Mouse (Mus musculus): ENCODE measurements around the gene Pdk1. TPM values are rescaled to one million over a fixed set of nuclear protein-coding genes. Genes with fewer than 3 reads are reported as not detected.

Gene Pdk1
- 62.7 and 65.5 TPM in 2 replicates for polyA plus RNA-seq (2015; fragmentation: Nextera tagmentation; extraction: Ambion mirVana)

DNA sequence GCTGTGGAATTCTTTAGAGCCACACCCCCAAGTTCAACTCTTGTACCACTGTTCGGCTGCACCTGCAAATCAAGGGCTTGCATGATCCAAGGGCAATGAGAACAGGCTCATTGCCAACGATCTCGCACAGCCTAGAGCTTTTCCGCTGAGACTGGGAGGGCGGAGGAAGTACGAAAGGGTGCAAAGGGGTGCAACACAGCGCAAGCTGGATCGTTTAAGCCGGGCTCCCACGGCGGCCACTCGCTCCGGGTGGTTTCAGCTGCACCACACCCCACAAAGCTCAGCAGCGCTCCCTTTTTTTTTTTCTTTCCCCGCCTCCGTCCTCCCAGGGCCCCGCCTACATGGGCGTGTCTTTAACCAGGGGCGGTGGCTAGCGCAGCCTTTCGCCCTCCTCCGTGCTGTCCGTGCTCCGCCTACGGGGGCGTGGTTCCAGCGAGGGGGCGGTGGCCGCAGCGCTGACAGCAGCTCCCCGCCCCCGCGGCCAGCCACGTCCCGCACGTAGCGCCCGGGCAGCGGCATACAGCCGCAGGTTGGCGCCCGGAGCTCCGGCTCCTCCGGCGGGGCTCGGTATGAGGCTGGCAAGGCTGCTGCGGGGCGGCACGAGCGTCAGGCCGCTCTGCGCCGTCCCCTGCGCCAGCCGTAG lies at the start of gene Pdk1:
TSS of gene Pdk1 (plus strand) at position 424 of the 643 bp plus-strand sequence.
- WGBS: under 1% methylated on average over 54 of the region's 55 CpGs
- peak within 1 kb of the TSS; percentile 93 for H3K9ac ChIP-seq (ENCODE audit: low read depth, low read length)
- peak within 1 kb of the TSS; percentile 89 for H3K4me3 ChIP-seq (ENCODE audit: low read length)
- H3K36me3 ChIP-seq (ENCODE audit: control insufficient read depth, insufficient read depth, low read length): no peaks in the 10 kb centered on the region
- peak; percentile 97 for ATAC-seq
- peak within 1 kb of the TSS; percentile 98 for H3K27ac ChIP-seq (ENCODE audit: low read length)
- H3K4me1 ChIP-seq (ENCODE audit: control insufficient read depth, insufficient read depth, low read length): peaks cover 10% of the 10 kb centered on the region
- no peaks in the 10 kb centered on the region for H3K9me3 ChIP-seq (ENCODE audit: control insufficient read depth, low read length)
- H3K4me2 ChIP-seq (ENCODE audit: low read depth, low read length): peak within 1 kb of the TSS; percentile 93
- no peaks in the 10 kb centered on the region for H3K27me3 ChIP-seq (replicated peaks; ENCODE audit: control insufficient read depth, insufficient read depth, low read length)

DNA sequence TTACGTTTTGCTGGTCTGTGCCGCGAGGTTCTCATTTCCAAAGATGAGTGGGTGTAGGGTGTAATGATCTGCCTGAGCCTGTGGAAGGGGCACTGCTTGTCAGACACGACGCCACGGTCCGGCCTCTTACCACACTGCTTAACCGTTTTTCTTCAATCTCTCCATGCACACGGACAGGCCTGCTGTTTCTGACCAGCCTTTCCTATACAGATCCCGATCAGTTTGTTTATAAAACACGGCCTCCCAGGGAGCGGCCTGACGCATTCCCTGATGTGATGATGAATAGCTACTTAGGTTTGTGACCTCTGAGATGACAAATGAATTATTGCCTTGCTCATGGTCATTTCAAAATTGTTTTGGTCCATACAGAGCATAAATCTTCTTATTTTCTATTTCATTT lies 48.9 kb upstream of the Pdk1 start:
- no peak overlapping the region for H3K9ac ChIP-seq (ENCODE audit: low read depth, low read length)
- no peaks in the 10 kb centered on the region for H3K9me3 ChIP-seq (ENCODE audit: control insufficient read depth, low read length)
- no peaks in the 10 kb centered on the region for H3K27me3 ChIP-seq (replicated peaks; ENCODE audit: control insufficient read depth, insufficient read depth, low read length)
- no peaks in the 10 kb centered on the region for H3K36me3 ChIP-seq (ENCODE audit: control insufficient read depth, insufficient read depth, low read length)
- no peak for ATAC-seq
- no peaks in the 10 kb centered on the region for H3K4me1 ChIP-seq (ENCODE audit: control insufficient read depth, insufficient read depth, low read length)
- H3K4me3 ChIP-seq (ENCODE audit: low read length): no peak overlapping the region
- no peak overlapping the region for H3K27ac ChIP-seq (ENCODE audit: low read length)
- WGBS: 52% methylated on average over 13 of the region's 13 CpGs
- no peak overlapping the region for H3K4me2 ChIP-seq (ENCODE audit: low read depth, low read length)

DNA sequence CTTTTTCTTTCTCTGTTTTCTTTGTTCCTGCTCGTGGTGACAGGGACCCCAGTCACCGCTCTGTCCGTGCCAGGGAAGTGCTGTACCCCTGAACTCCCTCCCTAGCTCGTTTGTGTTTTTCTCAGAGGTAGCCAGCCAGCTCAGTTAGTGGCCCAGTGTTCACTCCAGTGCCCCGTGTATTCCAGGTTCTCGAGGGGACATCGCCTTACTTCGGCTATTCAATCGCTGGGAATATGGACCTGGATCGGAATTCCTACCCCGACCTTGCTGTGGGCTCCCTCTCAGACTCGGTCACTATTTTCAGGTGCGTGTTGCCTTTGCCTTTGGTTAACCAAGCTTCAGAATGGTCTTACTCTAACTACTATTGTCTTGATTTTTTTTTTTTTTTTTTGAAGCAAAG lies 45.3 kb upstream of the Pdk1 start:
- H3K4me3 ChIP-seq (ENCODE audit: low read length): no peak overlapping the region
- H3K36me3 ChIP-seq (ENCODE audit: control insufficient read depth, insufficient read depth, low read length): no peaks in the 10 kb centered on the region
- ATAC-seq: no peak
- H3K4me1 ChIP-seq (ENCODE audit: control insufficient read depth, insufficient read depth, low read length): no peaks in the 10 kb centered on the region
- 81% methylated on average over 13 of the region's 13 CpGs for WGBS
- no peak overlapping the region for H3K9ac ChIP-seq (ENCODE audit: low read depth, low read length)
- no peaks in the 10 kb centered on the region for H3K9me3 ChIP-seq (ENCODE audit: control insufficient read depth, low read length)
- no peak overlapping the region for H3K4me2 ChIP-seq (ENCODE audit: low read depth, low read length)
- H3K27ac ChIP-seq (ENCODE audit: low read length): no peak overlapping the region
- H3K27me3 ChIP-seq (replicated peaks; ENCODE audit: control insufficient read depth, insufficient read depth, low read length): no peaks in the 10 kb centered on the region

DNA sequence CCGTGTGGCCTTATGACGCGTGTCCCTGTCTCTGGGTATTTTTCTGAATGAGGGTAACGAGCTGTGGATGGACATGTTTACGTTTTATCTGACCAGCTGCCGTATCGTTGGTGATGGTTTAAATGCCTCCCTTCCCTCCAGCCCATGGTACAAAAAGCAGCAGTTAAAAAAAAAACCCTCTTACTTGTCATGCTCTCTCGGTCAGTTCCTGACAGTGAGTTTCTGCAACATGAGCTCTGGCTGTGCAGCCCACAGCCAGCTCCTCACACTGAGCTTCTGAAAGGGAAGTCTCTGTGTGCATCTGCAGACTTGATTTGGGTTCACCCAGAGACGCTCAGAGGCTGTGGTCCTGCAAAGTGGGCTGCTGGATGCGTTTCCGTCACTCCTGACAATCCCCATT lies 44.1 kb upstream of the Pdk1 start:
- no peak for ATAC-seq
- no peaks in the 10 kb centered on the region for H3K27me3 ChIP-seq (replicated peaks; ENCODE audit: control insufficient read depth, insufficient read depth, low read length)
- no peak overlapping the region for H3K9ac ChIP-seq (ENCODE audit: low read depth, low read length)

DNA sequence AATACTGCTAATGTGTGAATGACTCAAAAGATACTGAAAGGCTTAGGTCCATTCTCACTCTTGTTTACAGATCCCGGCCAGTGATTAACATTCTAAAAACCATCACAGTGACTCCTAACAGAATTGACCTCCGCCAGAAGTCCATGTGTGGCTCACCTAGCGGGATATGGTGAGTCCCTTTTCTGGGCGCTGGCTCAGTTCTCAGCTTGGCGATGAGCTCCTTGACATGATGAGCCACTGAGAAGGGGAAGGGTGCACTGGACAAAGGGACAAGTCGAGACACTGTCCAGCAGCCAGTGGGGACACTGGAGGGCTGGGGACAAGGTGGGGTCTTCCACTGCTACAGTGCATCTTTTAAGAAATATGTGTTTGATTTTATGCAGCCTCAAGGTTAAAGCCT lies 39.4 kb upstream of the Pdk1 start:
- WGBS: 71% methylated on average over 6 of the region's 6 CpGs
- no peaks in the 10 kb centered on the region for H3K9me3 ChIP-seq (ENCODE audit: control insufficient read depth, low read length)
- no peaks in the 10 kb centered on the region for H3K36me3 ChIP-seq (ENCODE audit: control insufficient read depth, insufficient read depth, low read length)
- no peak overlapping the region for H3K4me2 ChIP-seq (ENCODE audit: low read depth, low read length)
- H3K27me3 ChIP-seq (replicated peaks; ENCODE audit: control insufficient read depth, insufficient read depth, low read length): no peaks in the 10 kb centered on the region
- no peak overlapping the region for H3K9ac ChIP-seq (ENCODE audit: low read depth, low read length)
- ATAC-seq: no peak
- no peaks in the 10 kb centered on the region; the same call in 1 of the 2 replicates for H3K4me1 ChIP-seq (ENCODE audit: control insufficient read depth, insufficient read depth, low read length)
- no peak overlapping the region for H3K27ac ChIP-seq (ENCODE audit: low read length)
- no peak overlapping the region for H3K4me3 ChIP-seq (ENCODE audit: low read length)

More for the DNA sequence above, 44.1 kb upstream of the Pdk1 start:
- no peaks in the 10 kb centered on the region for H3K9me3 ChIP-seq (ENCODE audit: control insufficient read depth, low read length)
- no peaks in the 10 kb centered on the region for H3K36me3 ChIP-seq (ENCODE audit: control insufficient read depth, insufficient read depth, low read length)
- 66% methylated on average over 11 of the region's 11 CpGs for WGBS
- H3K4me2 ChIP-seq (ENCODE audit: low read depth, low read length): no peak overlapping the region
- no peak overlapping the region for H3K27ac ChIP-seq (ENCODE audit: low read length)
- no peaks in the 10 kb centered on the region for H3K4me1 ChIP-seq (ENCODE audit: control insufficient read depth, insufficient read depth, low read length)
- H3K4me3 ChIP-seq (ENCODE audit: low read length): no peak overlapping the region

DNA sequence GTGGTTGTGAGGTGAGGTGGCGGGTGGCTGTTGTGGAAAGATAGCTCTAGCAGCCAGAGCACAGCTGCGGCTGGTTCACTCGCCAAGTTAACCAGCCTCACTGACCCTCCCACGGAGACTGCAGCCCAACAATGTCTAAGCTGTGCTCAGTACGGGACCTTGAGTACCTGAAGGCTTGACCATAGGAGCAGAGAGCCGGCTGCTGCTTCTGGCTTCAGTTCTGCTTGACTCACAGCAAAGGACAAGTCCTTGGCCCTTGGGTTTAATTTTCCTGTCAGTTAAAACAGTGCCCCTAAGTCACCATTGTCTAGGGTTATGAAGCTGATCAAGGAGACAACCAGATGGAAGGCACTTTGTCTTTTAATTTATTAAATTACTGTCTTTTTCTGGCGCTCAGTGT lies 38.7 kb upstream of the Pdk1 start:
- no peaks in the 10 kb centered on the region for H3K27me3 ChIP-seq (replicated peaks; ENCODE audit: control insufficient read depth, insufficient read depth, low read length)

DNA sequence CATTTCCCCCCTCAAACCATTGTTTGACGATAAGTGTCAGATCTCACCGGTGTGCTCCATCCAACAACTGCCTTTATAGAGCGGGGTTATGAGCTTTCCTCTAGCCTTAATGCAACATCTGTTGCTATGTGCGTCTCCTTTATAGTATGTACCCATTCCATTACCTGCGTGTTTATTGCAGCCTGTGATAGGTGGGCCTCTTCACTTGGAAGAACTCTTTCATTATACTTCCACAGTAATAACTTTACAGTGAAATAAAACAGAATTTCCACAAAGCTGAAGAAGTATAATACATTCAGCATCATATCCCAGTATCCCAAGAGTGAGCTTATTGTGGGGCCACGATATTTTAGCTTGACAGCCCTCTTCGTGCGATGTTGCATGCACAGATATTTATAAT lies 37.5 kb upstream of the Pdk1 start:
- Histone ChIP-seq H3K4me2 (ENCODE audit: low read depth, low read length) (no peak overlapping the region), H3K9ac (ENCODE audit: low read depth, low read length) (no peak overlapping the region), H3K27ac (ENCODE audit: low read length) (no peak overlapping the region), H3K27me3 (replicated peaks; ENCODE audit: control insufficient read depth, insufficient read depth, low read length) (no peaks in the 10 kb centered on the region), H3K36me3 (ENCODE audit: control insufficient read depth, insufficient read depth, low read length) (no peaks in the 10 kb centered on the region), H3K4me1 (ENCODE audit: control insufficient read depth, insufficient read depth, low read length) (no peaks in the 10 kb centered on the region; the same call in 1 of the 2 replicates), H3K9me3 (ENCODE audit: control insufficient read depth, low read length) (no peaks in the 10 kb centered on the region), H3K4me3 (ENCODE audit: low read length) (no peak overlapping the region)
- ATAC-seq: no peak
- WGBS: 84% methylated on average over 8 of the region's 8 CpGs

More for the DNA sequence above, 38.7 kb upstream of the Pdk1 start:
- no peaks in the 10 kb centered on the region for H3K36me3 ChIP-seq (ENCODE audit: control insufficient read depth, insufficient read depth, low read length)
- H3K4me1 ChIP-seq (ENCODE audit: control insufficient read depth, insufficient read depth, low read length): no peaks in the 10 kb centered on the region; the same call in 1 of the 2 replicates
- H3K27ac ChIP-seq (ENCODE audit: low read length): no peak overlapping the region
- 78% methylated on average over 7 of the region's 7 CpGs for WGBS
- H3K9ac ChIP-seq (ENCODE audit: low read depth, low read length): no peak overlapping the region
- H3K9me3 ChIP-seq (ENCODE audit: control insufficient read depth, low read length): no peaks in the 10 kb centered on the region
- no peak overlapping the region for H3K4me2 ChIP-seq (ENCODE audit: low read depth, low read length)
- no peak for ATAC-seq
- H3K4me3 ChIP-seq (ENCODE audit: low read length): no peak overlapping the region

DNA sequence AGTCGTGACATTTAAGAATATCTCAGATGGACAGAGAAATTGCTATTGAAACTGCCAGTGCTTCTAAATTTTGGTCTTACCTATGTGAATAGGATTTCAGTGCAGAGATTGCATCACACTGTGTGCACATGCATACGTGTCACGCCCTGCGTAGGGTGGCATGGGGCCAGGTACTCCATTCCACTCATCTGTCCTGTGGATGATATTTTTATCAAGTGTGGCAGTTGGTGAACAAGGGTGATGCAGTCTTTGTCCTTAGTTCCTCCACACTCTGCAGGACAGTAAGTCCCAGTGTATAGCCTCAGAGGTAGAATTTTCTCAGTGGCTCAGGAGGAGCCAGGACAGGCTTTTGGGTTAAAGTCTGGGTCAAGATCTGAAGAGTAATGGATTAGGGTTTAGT lies 36.8 kb upstream of the Pdk1 start:
- no peaks in the 10 kb centered on the region for H3K9me3 ChIP-seq (ENCODE audit: control insufficient read depth, low read length)
- H3K4me2 ChIP-seq (ENCODE audit: low read depth, low read length): no peak overlapping the region
- no peak overlapping the region for H3K9ac ChIP-seq (ENCODE audit: low read depth, low read length)
- H3K4me3 ChIP-seq (ENCODE audit: low read length): no peak overlapping the region
- no peaks in the 10 kb centered on the region for H3K36me3 ChIP-seq (ENCODE audit: control insufficient read depth, insufficient read depth, low read length)
- 88% methylated on average over 4 of the region's 4 CpGs for WGBS
- H3K27ac ChIP-seq (ENCODE audit: low read length): no peak overlapping the region
- H3K4me1 ChIP-seq (ENCODE audit: control insufficient read depth, insufficient read depth, low read length): no peaks in the 10 kb centered on the region; the same call in 1 of the 2 replicates
- no peak for ATAC-seq
- no peaks in the 10 kb centered on the region for H3K27me3 ChIP-seq (replicated peaks; ENCODE audit: control insufficient read depth, insufficient read depth, low read length)

DNA sequence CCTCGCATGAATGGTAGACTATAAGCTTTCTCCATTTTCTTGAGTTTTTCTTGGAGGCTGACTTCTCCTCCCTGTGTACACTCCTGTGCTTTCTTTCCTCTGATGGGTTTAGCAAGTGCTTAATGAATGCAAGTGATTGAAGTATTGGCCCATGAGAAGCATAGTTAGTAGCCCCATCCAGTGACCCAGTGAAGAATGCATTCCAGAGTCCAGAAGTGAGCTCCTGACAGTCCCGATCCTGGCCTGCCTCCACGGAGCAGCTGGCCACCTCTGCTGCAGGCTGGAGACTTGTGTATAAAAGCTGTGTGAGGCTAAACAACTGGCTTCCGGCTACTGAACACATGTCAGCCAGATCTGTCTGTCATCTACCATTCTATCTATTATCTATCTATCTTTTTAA lies 35.8 kb upstream of the Pdk1 start:
- ATAC-seq: no peak

DNA sequence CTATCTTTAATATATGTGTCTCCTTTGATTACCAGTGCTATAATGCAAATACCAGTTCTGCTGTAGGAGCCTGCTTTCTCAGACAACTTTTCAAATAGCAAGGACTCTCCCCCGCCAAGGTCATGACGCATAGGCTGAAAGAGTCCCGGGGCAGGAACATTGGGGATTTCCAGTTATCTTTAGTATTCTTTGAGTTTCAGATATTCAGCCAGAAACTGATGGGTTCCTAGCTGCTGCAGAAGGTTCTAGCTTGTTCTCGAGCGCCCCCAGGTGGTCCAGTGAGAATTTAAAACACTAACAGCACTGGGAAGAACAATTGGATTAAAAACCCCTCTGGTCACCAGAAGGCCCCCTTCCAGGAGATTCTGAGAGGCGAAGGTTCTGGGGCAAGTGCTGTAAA lies 35.2 kb upstream of the Pdk1 start:
- WGBS: 33% methylated on average over 6 of the region's 6 CpGs

More for the DNA sequence above, 35.8 kb upstream of the Pdk1 start:
- Histone ChIP-seq H3K27ac (ENCODE audit: low read length) (no peak overlapping the region), H3K4me1 (ENCODE audit: control insufficient read depth, insufficient read depth, low read length) (no peaks in the 10 kb centered on the region; the same call in 1 of the 2 replicates), H3K4me2 (ENCODE audit: low read depth, low read length) (no peak overlapping the region), H3K9ac (ENCODE audit: low read depth, low read length) (no peak overlapping the region), H3K27me3 (replicated peaks; ENCODE audit: control insufficient read depth, insufficient read depth, low read length) (no peaks in the 10 kb centered on the region), H3K36me3 (ENCODE audit: control insufficient read depth, insufficient read depth, low read length) (no peaks in the 10 kb centered on the region), H3K4me3 (ENCODE audit: low read length) (no peak overlapping the region), H3K9me3 (ENCODE audit: control insufficient read depth, low read length) (no peaks in the 10 kb centered on the region)
- WGBS: 59% methylated on average over 4 of the region's 4 CpGs

More for the DNA sequence above, 35.2 kb upstream of the Pdk1 start:
- H3K4me1 ChIP-seq (ENCODE audit: control insufficient read depth, insufficient read depth, low read length): no peaks in the 10 kb centered on the region; the same call in 1 of the 2 replicates
- H3K4me2 ChIP-seq (ENCODE audit: low read depth, low read length): no peak overlapping the region
- no peak overlapping the region for H3K4me3 ChIP-seq (ENCODE audit: low read length)
- no peak for ATAC-seq
- H3K36me3 ChIP-seq (ENCODE audit: control insufficient read depth, insufficient read depth, low read length): no peaks in the 10 kb centered on the region
- no peak overlapping the region for H3K9ac ChIP-seq (ENCODE audit: low read depth, low read length)
- H3K27ac ChIP-seq (ENCODE audit: low read length): no peak overlapping the region
- H3K9me3 ChIP-seq (ENCODE audit: control insufficient read depth, low read length): no peaks in the 10 kb centered on the region
- no peaks in the 10 kb centered on the region for H3K27me3 ChIP-seq (replicated peaks; ENCODE audit: control insufficient read depth, insufficient read depth, low read length)
